Mouse (Mus musculus) hindbrain, embryonic 11.5 days (tissue): Measurements from ENCODE around the gene Glyctk. TPM values are rescaled to one million over a fixed set of nuclear protein-coding genes. Genes with fewer than 3 reads are reported as not detected.
A peak's percentile ranks its signal among the peaks of the same experiment; 100 is the strongest.

Experiments used
- ATAC-seq: fragments of 200-750 bp; cut with Nextera tagmentation; 2 replicates; pipeline ENCODE4 v1.8.0; 2017; ENCODE audit warnings: mild to moderate bottlenecking, moderate TSS enrichment, moderate library complexity; ENCODE audit not compliant: low FRiP score
- DNase-seq: peaks from one replicate; pipeline ENCODE4 v3.0.0-alpha.2; 2015; ENCODE audit warnings: low spot score
- H3K27ac ChIP-seq: fragments of 300-500 bp; sonication (generic); 2 replicates; pipeline ENCODE4 v1.5.1; 2014; ENCODE audit warnings: mild to moderate bottlenecking, low read depth, low read length
- H3K27me3 ChIP-seq: fragments of 300-500 bp; sonication (generic); 2 replicates; pipeline ENCODE4 v1.6.1; 2014; ENCODE audit warnings: mild to moderate bottlenecking, low read length, moderate library complexity, mixed read lengths; ENCODE audit not compliant: control insufficient read depth, insufficient read depth
- H3K36me3 ChIP-seq: fragments of 300-500 bp; sonication (generic); 2 replicates; pipeline ENCODE4 v1.6.1; 2014; ENCODE audit warnings: mild to moderate bottlenecking, low read length, moderate library complexity, mixed read lengths; ENCODE audit not compliant: control insufficient read depth, insufficient read depth
- H3K4me1 ChIP-seq: fragments of 300-500 bp; sonication (generic); replicated peaks from 2 replicates; pipeline ENCODE4 v1.6.1; 2014; ENCODE audit warnings: low read length, mixed read lengths; ENCODE audit not compliant: control insufficient read depth, insufficient read depth
- H3K4me2 ChIP-seq: fragments of 300-500 bp; sonication (generic); replicated peaks from 2 replicates; pipeline ENCODE4 v1.6.1; 2014; ENCODE audit warnings: mild to moderate bottlenecking, low read depth, low read length
- H3K4me3 ChIP-seq: fragments of 300-500 bp; sonication (generic); 2 replicates; pipeline ENCODE4 v1.5.1; 2014; ENCODE audit warnings: low read depth, low read length
- H3K9ac ChIP-seq: fragments of 300-500 bp; sonication (generic); 2 replicates; pipeline ENCODE4 v1.6.1; 2014; ENCODE audit warnings: low read depth, low read length
- H3K9me3 ChIP-seq: fragments of 300-500 bp; sonication (generic); 2 replicates; pipeline ENCODE4 v1.6.1; 2016; ENCODE audit warnings: low read length; ENCODE audit not compliant: control insufficient read depth
- WGBS: fragments of 180-500 bp; shearing (Covaris S2); extraction: QIAGEN DNeasy Blood & Tissue Kit; methylation state at CpG from one replicate; pipeline ENCODE4 v1.1.7; 2014; 5-methylcytosine and 5-hydroxymethylcytosine counted together
- polyA plus RNA-seq: library from polyadenylated mRNA; unstranded; fragments of >200 nt; fragmentation: Nextera tagmentation; extraction: Ambion mirVana; gene quantifications from 2 replicates; pipeline ENCODE4 v1.2.1, GENCODE M21; 2014

Gene Glyctk
- 3.9 and 4.9 TPM in 2 replicates for polyA plus RNA-seq

- ATAC-seq (no peak), DNase-seq (no peak)
- 0 out of 2 replicates have a peak, but pooled peaks cover 3% of the 10 kb centered on the region for H3K36me3 ChIP-seq
- WGBS, result 78% methylated on average over 6 of the region's 6 CpGs
- H3K27me3 ChIP-seq, result no peaks in the 10 kb centered on the region
- H3K4me3 ChIP-seq, result no peak within 1 kb of the TSS
- H3K9ac ChIP-seq, result no peak within 1 kb of the TSS
- no peaks in the 10 kb centered on the region for H3K4me1 ChIP-seq
- no peak within 1 kb of the TSS for H3K27ac ChIP-seq
- no peak within 1 kb of the TSS for H3K4me2 ChIP-seq
- no peaks in the 10 kb centered on the region for H3K9me3 ChIP-seq
Observed at GRCm38 (mm10) chr9:106158037-106158491, at the start of gene Glyctk. Gene Glyctk, minus strand, starts transcription at chr9:106158138.

GRCm38 (mm10) chr9:106206515-106206914, 48.6 kb upstream of the Glyctk start:
- H3K9me3 ChIP-seq, result no peaks in the 10 kb centered on the region
- peaks cover 7% of the 10 kb centered on the region; the same call in 1 of the 2 replicates for H3K4me1 ChIP-seq
- 92% methylated on average over 2 of the region's 2 CpGs for WGBS
- no peak overlapping the region for H3K9ac ChIP-seq
- H3K4me3 ChIP-seq, result no peak overlapping the region
- no peak overlapping the region for H3K4me2 ChIP-seq
- H3K27me3 ChIP-seq, result no peaks in the 10 kb centered on the region
- DNase-seq, result no peak
- no peaks in the 10 kb centered on the region for H3K36me3 ChIP-seq
- ATAC-seq, result no peak
- H3K27ac ChIP-seq, result no peak overlapping the region

GRCm38 (mm10) chr9:106205713-106206290, 47.9 kb upstream of the Glyctk start:
- Histone ChIP-seq H3K4me1 (peaks cover 4% of the 10 kb centered on the region; the same call in 1 of the 2 replicates), H3K4me2 (no peak overlapping the region), H3K9ac (no peak overlapping the region), H3K27me3 (no peaks in the 10 kb centered on the region), H3K4me3 (no peak overlapping the region), H3K27ac (no peak overlapping the region), H3K9me3 (no peaks in the 10 kb centered on the region), H3K36me3 (no peaks in the 10 kb centered on the region)
- WGBS, result 77% methylated on average over 7 of the region's 7 CpGs
- no peak for ATAC-seq
- no peak for DNase-seq

- Histone ChIP-seq H3K36me3 (no peaks in the 10 kb centered on the region), H3K9ac (no peak overlapping the region), H3K27ac (no peak overlapping the region), H3K9me3 (no peaks in the 10 kb centered on the region), H3K27me3 (no peaks in the 10 kb centered on the region), H3K4me1 (peaks cover 4% of the 10 kb centered on the region; the same call in 1 of the 2 replicates), H3K4me3 (peak overlapping the region; percentile 65), H3K4me2 (peak overlapping the region; percentile 73)
- DNase-seq (no peak), ATAC-seq (no peak)
- 81% methylated on average over 7 of the region's 7 CpGs for WGBS
Observed at GRCm38 (mm10) chr9:106203990-106204851, 46.3 kb upstream of the Glyctk start.

- no peaks in the 10 kb centered on the region for H3K36me3 ChIP-seq
- WGBS, result 2% methylated on average over 52 of the region's 61 CpGs
Observed at GRCm38 (mm10) chr9:106202819-106203636, 45.1 kb upstream of the Glyctk start, which contains the start of gene Twf2. Gene Twf2, plus strand, starts transcription at chr9:106203108.

GRCm38 (mm10) chr9:106201895-106202294, 44.0 kb upstream of the Glyctk start:
- DNase-seq (no peak), ATAC-seq (no peak)
- H3K27me3 ChIP-seq, result no peaks in the 10 kb centered on the region
- H3K4me1 ChIP-seq, result peaks cover 4% of the 10 kb centered on the region
- H3K9me3 ChIP-seq, result no peaks in the 10 kb centered on the region
- WGBS, result 87% methylated on average over 3 of the region's 3 CpGs
- no peaks in the 10 kb centered on the region for H3K36me3 ChIP-seq
- peak overlapping the region; percentile 73 for H3K4me2 ChIP-seq
- H3K9ac ChIP-seq, result no peak overlapping the region
- H3K27ac ChIP-seq, result no peak overlapping the region
- no peak overlapping the region for H3K4me3 ChIP-seq

More at GRCm38 (mm10) chr9:106202819-106203636, 45.1 kb upstream of the Glyctk start, which contains the start of gene Twf2:
- Histone ChIP-seq H3K9ac (peak within 1 kb of the TSS; percentile 80), H3K4me3 (peak within 1 kb of the TSS; percentile 65), H3K9me3 (no peaks in the 10 kb centered on the region), H3K4me1 (peaks cover 4% of the 10 kb centered on the region), H3K27me3 (no peaks in the 10 kb centered on the region), H3K4me2 (peak within 1 kb of the TSS; percentile 73), H3K27ac (peak within 1 kb of the TSS; percentile 39; the same call in 1 of the 2 replicates)
- ATAC-seq (peak; percentile 84), DNase-seq (peak; percentile 93)

- peak within 1 kb of the TSS; percentile 51 for H3K4me2 ChIP-seq
- DNase-seq, result no peak
- peak within 1 kb of the TSS; percentile 74 for H3K9ac ChIP-seq
- 37% methylated on average over 18 of the region's 18 CpGs for WGBS
- H3K27me3 ChIP-seq, result no peaks in the 10 kb centered on the region
- no peak for ATAC-seq
- no peaks in the 10 kb centered on the region for H3K36me3 ChIP-seq
- H3K9me3 ChIP-seq, result no peaks in the 10 kb centered on the region
- peaks cover 4% of the 10 kb centered on the region for H3K4me1 ChIP-seq
- peak within 1 kb of the TSS; percentile 56 for H3K4me3 ChIP-seq
- H3K27ac ChIP-seq, result no peak within 1 kb of the TSS
Observed at GRCm38 (mm10) chr9:106199535-106200272, 41.8 kb upstream of the Glyctk start, which contains the start of gene Ppm1m. Gene Ppm1m, minus strand, starts transcription at chr9:106199746.
